Mouse (Mus musculus): ENCODE measurements around the gene Sel1l3. TPM values are rescaled to one million over a fixed set of nuclear protein-coding genes. Genes with fewer than 3 reads are reported as not detected.

The Sel1l3 gene
- total RNA-seq, 2 experiments from 2014 or later, result 66.6 to 70.5 TPM

GRCm38 (mm10) chr5:53212087-53212781, 1.5 kb downstream of the Sel1l3 start:
- no peak for TF ChIP-seq CTCF (IDR thresholded peaks at IDR 0.05)
- peak overlapping the region; percentile 86 for H3K4me3 ChIP-seq
- intact Hi-C loops (cut with DNase I), result loop anchor here (2.0 to 5.0 kb wide), 2 partner anchors 55 kb away; partner anchors contain the start of gene Smim20
- H3K27ac ChIP-seq, result peak overlapping the region; percentile 90
- DNase-seq (ENCODE audit: extremely low spot score in 1 of 2, low spot score in 2 of 2), result no peak

GRCm38 (mm10) chr5:53211241-53211640, 2.5 kb downstream of the Sel1l3 start:
- TF ChIP-seq CTCF (IDR thresholded peaks at IDR 0.05), result no peak
- Histone ChIP-seq H3K27ac (no peak overlapping the region), H3K4me3 (peak overlapping the region; percentile 27)
- no peak for DNase-seq (ENCODE audit: extremely low spot score in 1 of 2, low spot score in 2 of 2)
- intact Hi-C loops (cut with DNase I), result loop anchor here (5.0 kb wide), 1 partner anchor 54 kb away; no protein-coding TSS in a partner anchor

- no peak for TF ChIP-seq CTCF (IDR thresholded peaks at IDR 0.05)
- peak overlapping the region; percentile 27 for H3K4me3 ChIP-seq
- 0 out of 2 replicates have a peak overlapping the region, but pooled peaks have one; percentile 50 for H3K27ac ChIP-seq
- DNase-seq (ENCODE audit: extremely low spot score in 1 of 2, low spot score in 2 of 2), result no peak
- intact Hi-C loops (cut with DNase I), result loop anchor here (5.0 kb wide), 1 partner anchor 53 kb away; no protein-coding TSS in a partner anchor
These were observed 3.2 kb downstream of the Sel1l3 start for GRCm38 (mm10) chr5:53210481-53210880.

GRCm38 (mm10) chr5:53209773-53210172, 4.0 kb downstream of the Sel1l3 start:
- Histone ChIP-seq H3K27ac (peak overlapping the region; percentile 50; the same call in 1 of the 2 replicates), H3K4me3 (peak overlapping the region; percentile 27)
- no peak for DNase-seq (ENCODE audit: extremely low spot score in 1 of 2, low spot score in 2 of 2)
- intact Hi-C loops (cut with DNase I), result loop anchor here (5.0 kb wide), 1 partner anchor 52 kb away; no protein-coding TSS in a partner anchor
- no peak for TF ChIP-seq CTCF (IDR thresholded peaks at IDR 0.05)

GRCm38 (mm10) chr5:53208731-53209130, 5.0 kb downstream of the Sel1l3 start:
- intact Hi-C loops (cut with DNase I), result no loop called here
- Histone ChIP-seq H3K27ac (no peak overlapping the region), H3K4me3 (no peak overlapping the region)
- TF ChIP-seq CTCF (IDR thresholded peaks at IDR 0.05), result no peak
- DNase-seq (ENCODE audit: extremely low spot score in 1 of 2, low spot score in 2 of 2), result no peak

GRCm38 (mm10) chr5:53206575-53206974, 7.2 kb downstream of the Sel1l3 start:
- no peak for DNase-seq (ENCODE audit: extremely low spot score in 1 of 2, low spot score in 2 of 2)
- TF ChIP-seq CTCF (IDR thresholded peaks at IDR 0.05), result no peak
- H3K27ac ChIP-seq, result no peak overlapping the region
- no peak overlapping the region for H3K4me3 ChIP-seq
- intact Hi-C loops (cut with DNase I), result no loop called here

GRCm38 (mm10) chr5:53202748-53203147, 11.0 kb downstream of the Sel1l3 start:
- H3K27ac ChIP-seq, result no peak overlapping the region
- DNase-seq (ENCODE audit: extremely low spot score in 1 of 2, low spot score in 2 of 2), result no peak
- no peak for TF ChIP-seq CTCF (IDR thresholded peaks at IDR 0.05)
- H3K4me3 ChIP-seq, result no peak overlapping the region
- intact Hi-C loops (cut with DNase I), result no loop called here

- intact Hi-C loops (cut with DNase I), result no loop called here
- Histone ChIP-seq H3K4me3 (no peak overlapping the region), H3K27ac (peak overlapping the region; percentile 41)
- no peak for TF ChIP-seq CTCF (IDR thresholded peaks at IDR 0.05)
- no peak for DNase-seq (ENCODE audit: extremely low spot score in 1 of 2, low spot score in 2 of 2)
These were observed 12.9 kb downstream of the Sel1l3 start for GRCm38 (mm10) chr5:53200825-53201224.

GRCm38 (mm10) chr5:53198408-53198807, 15.3 kb downstream of the Sel1l3 start:
- intact Hi-C loops (cut with DNase I), result no loop called here

GRCm38 (mm10) chr5:53196387-53197088, 17.2 kb downstream of the Sel1l3 start:
- H3K27ac ChIP-seq, result peak overlapping the region; percentile 36; the same call in 1 of the 2 replicates
- DNase-seq (ENCODE audit: extremely low spot score in 1 of 2, low spot score in 2 of 2), result no peak
- H3K4me3 ChIP-seq, result no peak overlapping the region
- intact Hi-C loops (cut with DNase I), result no loop called here
- no peak; the same call in 1 of the 2 replicates for TF ChIP-seq CTCF (IDR thresholded peaks at IDR 0.05)

More at GRCm38 (mm10) chr5:53198408-53198807, 15.3 kb downstream of the Sel1l3 start:
- Histone ChIP-seq H3K4me3 (no peak overlapping the region), H3K27ac (peak overlapping the region; percentile 28; the same call in 1 of the 2 replicates)
- no peak for DNase-seq (ENCODE audit: extremely low spot score in 1 of 2, low spot score in 2 of 2)
- no peak for TF ChIP-seq CTCF (IDR thresholded peaks at IDR 0.05)

GRCm38 (mm10) chr5:53194841-53195240, 18.9 kb downstream of the Sel1l3 start:
- TF ChIP-seq CTCF (IDR thresholded peaks at IDR 0.05), result no peak
- H3K27ac ChIP-seq, result no peak overlapping the region
- no peak for DNase-seq (ENCODE audit: extremely low spot score in 1 of 2, low spot score in 2 of 2)

GRCm38 (mm10) chr5:53194421-53194820, 19.3 kb downstream of the Sel1l3 start:
- no peak for DNase-seq (ENCODE audit: extremely low spot score in 1 of 2, low spot score in 2 of 2)
- no peak overlapping the region; the same call in 1 of the 2 replicates for H3K27ac ChIP-seq
- H3K4me3 ChIP-seq, result no peak overlapping the region
- intact Hi-C loops (cut with DNase I), result no loop called here
- TF ChIP-seq CTCF (IDR thresholded peaks at IDR 0.05), result no peak

More at GRCm38 (mm10) chr5:53194841-53195240, 18.9 kb downstream of the Sel1l3 start:
- H3K4me3 ChIP-seq, result no peak overlapping the region
- intact Hi-C loops (cut with DNase I), result no loop called here

Data from left cerebral cortex, adult 2 months (tissue).